Mouse (Mus musculus): ENCODE measurements around the gene Srsf6.

- no peak for TF ChIP-seq CTCF (IDR thresholded peaks at IDR 0.05; ENCODE audit: extremely low read depth, insufficient read depth, low read length)
- no peak for TF ChIP-seq POLR2A (IDR thresholded peaks at IDR 0.05; ENCODE audit: extremely low read depth, insufficient read depth, low read length)
Measured at GRCm38 (mm10) chr2:162924126-162924525, 7.2 kb upstream of the Srsf6 start.
